Mouse (Mus musculus): Measurements from ENCODE around the gene Arhgap21.
"Not testable (repeated sequence)": the region's sequence is repeated elsewhere in the genome, so short reads cannot be mapped to it uniquely, and the experiment has no call there.

GRCm38 (mm10) chr2:20931761-20932160 lies 36.9 kb downstream of the Arhgap21 start:
- not testable (repeated sequence) for TF ChIP-seq CTCF (IDR thresholded peaks at IDR 0.05; ENCODE audit: insufficient read depth, low read length); POLR2A (IDR thresholded peaks at IDR 0.05; ENCODE audit: borderline replicate concordance, extremely low read depth, low read depth, low read length)

Measured in lung, adult 2 months (tissue).